Mouse (Mus musculus) erythroblast, embryonic 14.5 days (primary cell): ENCODE results near the gene Gpt2.

Experiments used
- GATA1 ChIP-seq: IDR thresholded peaks from 2 replicates; pipeline ENCODE4 v1.6.1; 2012; ENCODE audit warnings: low read length, inconsistent platforms, mixed read lengths
- TAL1 ChIP-seq: IDR thresholded peaks from 3 replicates; pipeline ENCODE4 v1.6.1; 2012; ENCODE audit warnings: low read length, inconsistent platforms, mixed read lengths

GRCm38 (mm10) chr8:85532843-85533242 is 40.5 kb downstream of the Gpt2 start:
- TF ChIP-seq GATA1 (no peak), TAL1 (no peak)
